Mouse (Mus musculus) midbrain, postnatal 0 days (tissue): ENCODE results near the gene Ehd2. TPM values are rescaled to one million over a fixed set of nuclear protein-coding genes. Genes with fewer than 3 reads are reported as not detected.

Experiments
- ATAC-seq: fragments of 200-750 bp; cut with Nextera tagmentation; 2 replicates; pipeline ENCODE4 v1.8.0; 2017; ENCODE audit warnings: moderate number of reproducible peaks, mild to moderate bottlenecking, moderate TSS enrichment, moderate library complexity; ENCODE audit not compliant: low FRiP score
- DNase-seq: peaks from one replicate; pipeline ENCODE4 v3.0.0-alpha.2; 2015; ENCODE audit warnings: low spot score
- H3K27ac ChIP-seq: fragments of 300-500 bp; sonication (generic); 2 replicates; pipeline ENCODE4 v1.5.1; 2014; ENCODE audit warnings: low read depth, mild to moderate bottlenecking, low read length, mixed read lengths
- H3K27me3 ChIP-seq: fragments of 300-500 bp; sonication (generic); 2 replicates; pipeline ENCODE4 v1.6.1; 2014; ENCODE audit warnings: low read length, control low read depth, mixed read lengths; ENCODE audit not compliant: insufficient read depth
- H3K36me3 ChIP-seq: fragments of 300-500 bp; sonication (generic); 2 replicates; pipeline ENCODE4 v1.6.1; 2014; ENCODE audit warnings: low read length, control low read depth, mixed read lengths; ENCODE audit not compliant: insufficient read depth
- H3K4me1 ChIP-seq: fragments of 300-500 bp; sonication (generic); 2 replicates; pipeline ENCODE4 v1.6.1; 2014; ENCODE audit warnings: mild to moderate bottlenecking, control low read depth, antibody characterized with exemption, low read length, mixed read lengths; ENCODE audit not compliant: insufficient read depth
- H3K4me2 ChIP-seq: fragments of 300-500 bp; sonication (generic); 2 replicates; pipeline ENCODE4 v1.6.1; 2014; ENCODE audit warnings: low read depth, mild to moderate bottlenecking, low read length, mixed read lengths; ENCODE audit not compliant: poor library complexity, severe bottlenecking
- H3K4me3 ChIP-seq: fragments of 300-500 bp; sonication (generic); 2 replicates; pipeline ENCODE4 v1.5.1; 2014; ENCODE audit warnings: low read depth, mild to moderate bottlenecking, low read length, moderate library complexity
- H3K9ac ChIP-seq: fragments of 300-500 bp; sonication (generic); replicated peaks from 2 replicates; pipeline ENCODE4 v1.6.1; 2014; ENCODE audit warnings: mild to moderate bottlenecking, low read length, moderate library complexity, mixed read lengths; ENCODE audit not compliant: poor library complexity, severe bottlenecking
- H3K9me3 ChIP-seq: fragments of 300-500 bp; sonication (generic); 2 replicates; pipeline ENCODE4 v1.6.1; 2016; ENCODE audit warnings: low read length, control low read depth
- CTCF ChIP-seq: IDR thresholded peaks from 2 replicates; pipeline ENCODE4 v1.5.1; 2016; ENCODE audit warnings: antibody characterized with exemption, mild to moderate bottlenecking
- WGBS: fragments of 180-500 bp; shearing (Covaris S2); extraction: QIAGEN DNeasy Blood & Tissue Kit; methylation state at CpG from one replicate; pipeline ENCODE4 v1.1.7; 2014; 5-methylcytosine and 5-hydroxymethylcytosine counted together
- polyA plus RNA-seq: library from polyadenylated mRNA; unstranded; fragments of >200 nt; fragmentation: Nextera tagmentation; extraction: Ambion mirVana; gene quantifications from 2 replicates; pipeline ENCODE4 v1.2.1, GENCODE M21; 2015
- total RNA-seq: library from RNA; depleted of rRNA; stranded (reverse); fragments of >200 nt; gene quantifications from 2 replicates; pipeline ENCODE4 v1.2.3, GENCODE M21; 2014; rRNA removed

Ehd2 gene
- total RNA-seq (5.6 and 5.9 TPM in 2 replicates), polyA plus RNA-seq (3.9 and 4.3 TPM in 2 replicates)

GRCm38 (mm10) chr7:15967312-15967711 is at the start of gene Ehd2:
Gene Ehd2, minus strand, starts transcription at chr7:15967567.
- peak within 1 kb of the TSS; percentile 23; the same call in 1 of the 2 replicates for H3K4me3 ChIP-seq
- peak; percentile 54 for DNase-seq
- WGBS = 0% methylated on average over 11 of the region's 22 CpGs

GRCm38 (mm10) chr7:16015384-16015783 is 48.0 kb upstream of the Ehd2 start:
- ATAC-seq (no peak), DNase-seq (no peak)
- no peaks in the 10 kb centered on the region for H3K36me3 ChIP-seq
- no peak overlapping the region for H3K9ac ChIP-seq
- no peaks in the 10 kb centered on the region for H3K27me3 ChIP-seq
- H3K4me2 ChIP-seq = no peak overlapping the region
- H3K4me1 ChIP-seq = no peaks in the 10 kb centered on the region
- H3K27ac ChIP-seq = no peak overlapping the region
- no peaks in the 10 kb centered on the region for H3K9me3 ChIP-seq
- TF ChIP-seq CTCF = no peak
- WGBS = 81% methylated on average over 5 of the region's 5 CpGs
- H3K4me3 ChIP-seq = no peak overlapping the region

More at GRCm38 (mm10) chr7:15967312-15967711, at the start of gene Ehd2:
- ATAC-seq = peak; percentile 44; the same call in 1 of the 2 replicates
- H3K9me3 ChIP-seq = no peaks in the 10 kb centered on the region
- peak; percentile 76 for TF ChIP-seq CTCF
- no peak within 1 kb of the TSS for H3K9ac ChIP-seq
- H3K4me2 ChIP-seq = peak within 1 kb of the TSS; percentile 46
- no peak within 1 kb of the TSS for H3K27ac ChIP-seq
- no peaks in the 10 kb centered on the region for H3K4me1 ChIP-seq
- H3K27me3 ChIP-seq = no peaks in the 10 kb centered on the region
- H3K36me3 ChIP-seq = peaks cover 12% of the 10 kb centered on the region

- Histone ChIP-seq H3K4me3 (no peak overlapping the region), H3K27ac (no peak overlapping the region), H3K36me3 (no peaks in the 10 kb centered on the region), H3K9ac (no peak overlapping the region), H3K9me3 (no peaks in the 10 kb centered on the region), H3K4me1 (no peaks in the 10 kb centered on the region), H3K4me2 (no peak overlapping the region), H3K27me3 (no peaks in the 10 kb centered on the region)
- 87% methylated on average over 8 of the region's 8 CpGs for WGBS
- no peak for TF ChIP-seq CTCF
- DNase-seq (no peak), ATAC-seq (no peak)
Observed at GRCm38 (mm10) chr7:16014521-16015175, 47.3 kb upstream of the Ehd2 start.

- Histone ChIP-seq H3K9ac (no peak overlapping the region), H3K4me1 (no peaks in the 10 kb centered on the region), H3K4me2 (no peak overlapping the region), H3K9me3 (no peaks in the 10 kb centered on the region), H3K27me3 (no peaks in the 10 kb centered on the region), H3K4me3 (no peak overlapping the region), H3K27ac (no peak overlapping the region), H3K36me3 (no peaks in the 10 kb centered on the region)
- ATAC-seq (no peak), DNase-seq (no peak)
- 87% methylated on average over 5 of the region's 5 CpGs for WGBS
- TF ChIP-seq CTCF = no peak
Observed at GRCm38 (mm10) chr7:16013722-16014275, 46.4 kb upstream of the Ehd2 start.

- H3K27me3 ChIP-seq = no peaks in the 10 kb centered on the region
- H3K4me1 ChIP-seq = no peaks in the 10 kb centered on the region
- H3K9me3 ChIP-seq = no peaks in the 10 kb centered on the region
- TF ChIP-seq CTCF = peak; percentile 57
- WGBS = 79% methylated on average over 11 of the region's 11 CpGs
- no peak overlapping the region for H3K4me3 ChIP-seq
- H3K9ac ChIP-seq = no peak overlapping the region
- no peaks in the 10 kb centered on the region for H3K36me3 ChIP-seq
- no peak overlapping the region for H3K4me2 ChIP-seq
- ATAC-seq (peak; percentile 26; the same call in 1 of the 2 replicates), DNase-seq (no peak)
- no peak overlapping the region for H3K27ac ChIP-seq
Observed at GRCm38 (mm10) chr7:16012576-16013263, 45.4 kb upstream of the Ehd2 start.
